Mouse (Mus musculus) gastrocnemius, postnatal 36 days (tissue): ENCODE data around the gene Syt16. TPM values are rescaled to one million over a fixed set of nuclear protein-coding genes. Genes with fewer than 3 reads are reported as not detected.

Source experiments
- DNase-seq, 2 experiments: peaks; one replicate each; pipeline ENCODE4 v3.0.0; 2022
- intact Hi-C: fragments of 180-260 bp; cut with DNase I; formaldehyde crosslinking; loops from one replicate; pipeline ENCODE4 v1.15.1; 2025
- total RNA-seq, 2 experiments: library from RNA; stranded (reverse); gene quantifications; 2 replicates each; pipeline ENCODE4 v1.2.3; 2021

Gene Syt16
- total RNA-seq, 2 experiments from 2014 or later, result not detected

DNA sequence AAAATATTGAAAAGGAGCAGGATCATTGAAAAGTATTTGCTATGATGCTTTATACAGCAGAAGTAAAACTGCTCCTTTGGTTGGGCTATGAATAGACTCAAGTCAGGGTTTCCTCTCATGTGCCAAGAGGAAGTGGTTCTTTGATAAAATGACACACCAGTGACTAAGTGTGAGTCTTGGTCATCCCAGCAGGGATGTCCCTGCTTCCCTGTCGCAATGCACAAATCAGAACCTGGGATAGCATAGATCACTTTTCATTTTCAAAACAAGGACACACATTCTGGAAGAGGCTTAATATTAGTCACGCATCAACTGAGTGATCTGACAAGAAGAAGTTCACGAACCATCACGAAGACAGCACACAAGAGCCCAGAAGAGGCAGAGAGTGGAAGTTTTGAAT is 195.1 kb downstream of the Syt16 start:
- intact Hi-C loops, result no loop called here
- DNase-seq, result no peak

DNA sequence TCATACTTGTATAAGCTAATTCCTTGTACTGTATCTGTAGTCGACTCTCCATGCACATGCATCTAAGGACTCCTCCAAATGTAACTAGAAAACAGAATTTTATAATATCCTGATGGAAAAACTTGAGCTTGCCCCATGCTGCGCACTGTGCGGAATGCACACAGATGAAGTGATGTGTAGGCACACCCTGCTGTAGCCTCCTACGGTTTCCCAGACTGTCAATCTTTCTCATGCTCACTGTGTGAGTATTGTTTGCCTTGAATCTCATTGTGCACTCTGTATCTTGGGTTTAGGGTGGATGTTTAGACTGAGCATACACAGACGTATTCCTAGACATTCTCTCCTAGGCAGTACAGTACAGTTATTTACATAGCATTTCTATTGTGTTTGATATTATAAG is 203.9 kb downstream of the Syt16 start:
- DNase-seq, result no peak

DNA sequence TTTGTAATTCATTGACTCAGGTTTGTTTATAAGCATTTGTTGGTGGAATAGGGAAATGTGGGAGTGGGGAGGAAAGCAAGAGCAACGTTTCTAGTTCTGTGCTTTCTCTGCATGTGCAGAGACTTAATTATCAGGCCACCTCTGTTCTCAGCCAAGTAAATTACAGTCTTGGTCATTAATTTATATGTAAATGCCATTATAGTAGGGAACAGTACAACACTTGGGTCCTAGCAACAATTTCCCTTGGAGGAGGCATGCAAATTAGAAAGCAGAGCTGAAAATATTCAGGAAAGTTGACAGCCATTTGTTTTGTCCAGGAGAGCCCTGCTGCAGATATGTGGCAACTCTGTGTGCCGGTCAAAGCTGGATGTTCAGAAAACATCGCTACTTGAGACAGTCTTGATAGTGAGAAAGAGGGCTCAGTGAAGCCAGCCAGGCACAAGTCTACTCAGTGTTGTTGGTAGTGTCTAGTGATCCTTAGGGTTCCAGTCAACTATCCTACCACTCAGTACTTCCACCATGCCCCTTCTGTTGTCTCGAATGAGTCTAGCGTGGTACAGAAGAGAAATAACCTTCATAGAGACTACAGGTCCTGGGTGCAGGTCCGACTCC is 205.1 kb downstream of the Syt16 start:
- intact Hi-C loops, result no loop called here
- DNase-seq, result no peak

More for the DNA sequence above, 203.9 kb downstream of the Syt16 start:
- intact Hi-C loops, result no loop called here

DNA sequence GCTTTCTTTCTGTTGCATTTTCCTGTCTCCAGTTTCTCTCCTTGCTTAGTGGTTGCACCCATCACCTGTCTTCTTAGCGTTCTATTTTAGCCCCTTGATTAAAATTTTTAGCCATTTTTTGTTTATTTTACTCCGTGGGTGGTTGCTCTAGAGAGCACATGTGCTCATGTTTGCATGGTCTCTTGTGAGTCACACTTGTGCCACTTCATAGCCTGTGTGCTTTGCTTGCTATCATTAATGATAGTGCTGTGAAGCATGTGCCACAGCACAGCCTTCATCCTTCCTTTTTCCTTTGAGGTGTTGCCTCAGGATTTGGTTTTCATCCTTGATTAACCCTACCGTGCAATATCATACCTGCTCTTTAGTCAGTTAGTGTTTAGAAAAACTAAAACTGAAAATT is 214.7 kb downstream of the Syt16 start:
- DNase-seq, result no peak
- intact Hi-C loops, result no loop called here

DNA sequence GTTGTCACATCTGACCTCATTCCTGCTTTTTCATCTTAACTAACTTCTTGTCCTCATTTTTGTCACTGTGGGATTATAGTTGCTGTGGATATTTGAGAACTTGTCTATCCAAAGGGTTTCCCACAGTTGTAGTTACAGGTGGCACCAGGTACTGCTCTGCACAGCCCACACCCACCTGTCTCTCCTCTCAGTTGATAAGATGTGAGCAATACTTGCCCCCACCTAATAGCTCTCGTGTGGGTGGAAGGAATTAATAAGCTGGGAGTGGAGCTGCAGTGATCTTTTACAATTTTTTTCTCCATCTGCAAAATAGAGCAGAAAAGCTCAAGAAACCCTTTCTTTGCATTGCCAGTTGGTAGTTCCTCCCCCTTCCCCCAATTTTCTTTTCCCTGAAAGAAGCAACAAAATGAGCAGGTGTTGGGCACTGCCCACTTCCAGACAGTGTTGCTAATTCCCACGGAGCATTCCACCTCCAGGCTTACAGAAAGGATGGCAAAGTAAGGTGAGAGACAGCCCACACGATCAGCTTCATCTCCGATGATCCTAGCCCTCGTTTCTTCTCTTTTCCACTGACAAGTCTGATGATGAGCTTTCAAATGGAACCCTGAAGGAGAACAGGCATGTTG is 218.8 kb downstream of the Syt16 start:
- DNase-seq, result no peak
- intact Hi-C loops, result no loop called here

DNA sequence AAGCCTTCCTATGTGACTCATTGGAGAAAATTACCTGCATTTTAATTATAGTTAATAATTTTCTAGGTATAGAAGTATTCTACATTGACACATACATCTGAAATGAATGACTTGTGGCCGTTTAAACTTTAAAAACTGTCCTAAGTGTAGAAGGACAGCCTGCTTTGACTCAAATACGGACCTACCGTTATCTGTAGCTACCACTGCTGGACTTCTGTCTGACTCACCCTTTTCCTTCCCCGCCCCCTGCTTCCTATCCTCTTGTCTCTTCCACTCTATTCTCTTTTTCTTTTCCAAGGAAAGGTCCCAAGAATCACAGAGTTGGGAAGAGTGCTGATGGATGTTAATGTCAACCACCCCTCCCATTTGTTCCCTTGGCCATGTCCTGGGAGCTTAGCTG is 222.4 kb downstream of the Syt16 start:
- intact Hi-C loops, result no loop called here
- DNase-seq, result no peak

DNA sequence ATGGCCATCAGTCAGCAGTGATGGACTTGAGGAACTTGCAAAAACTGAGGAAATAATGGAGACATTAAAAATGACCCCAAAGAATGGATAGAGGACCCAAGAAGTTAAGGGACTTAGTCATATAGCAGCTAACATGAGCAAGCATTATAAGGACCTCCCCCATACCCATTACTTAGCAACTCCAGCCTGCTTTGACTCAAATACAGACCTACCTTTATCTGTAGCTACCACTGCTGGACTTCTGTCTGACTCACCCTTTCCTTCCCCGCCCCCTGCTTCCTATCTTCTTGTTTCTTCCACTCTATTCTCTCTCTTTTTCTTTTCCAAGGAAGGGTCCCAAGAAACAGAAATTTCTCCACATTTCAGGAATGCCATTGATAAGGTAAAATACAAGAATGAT is 223.2 kb downstream of the Syt16 start:
- DNase-seq, result no peak
- intact Hi-C loops, result no loop called here

DNA sequence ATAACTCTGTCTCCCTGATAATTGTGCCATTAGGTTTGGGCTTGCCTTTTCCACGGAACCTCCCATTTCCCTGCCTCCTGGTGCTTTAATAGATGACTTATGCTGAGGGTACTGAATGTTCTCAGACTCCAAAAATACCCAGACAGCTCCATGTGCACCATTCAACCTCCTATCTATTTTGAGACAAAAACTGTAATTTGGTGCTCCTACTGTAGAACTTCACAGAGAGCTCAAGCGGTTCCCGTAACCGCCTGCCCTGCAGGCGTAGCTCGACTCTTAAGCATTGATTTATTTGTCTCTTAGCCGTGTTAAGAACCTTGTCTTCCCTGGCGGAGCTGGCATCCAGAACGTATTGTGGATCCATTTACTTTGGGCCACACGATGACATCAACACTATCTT is 233.3 kb downstream of the Syt16 start:
- DNase-seq, result no peak
- intact Hi-C loops, result no loop called here

DNA sequence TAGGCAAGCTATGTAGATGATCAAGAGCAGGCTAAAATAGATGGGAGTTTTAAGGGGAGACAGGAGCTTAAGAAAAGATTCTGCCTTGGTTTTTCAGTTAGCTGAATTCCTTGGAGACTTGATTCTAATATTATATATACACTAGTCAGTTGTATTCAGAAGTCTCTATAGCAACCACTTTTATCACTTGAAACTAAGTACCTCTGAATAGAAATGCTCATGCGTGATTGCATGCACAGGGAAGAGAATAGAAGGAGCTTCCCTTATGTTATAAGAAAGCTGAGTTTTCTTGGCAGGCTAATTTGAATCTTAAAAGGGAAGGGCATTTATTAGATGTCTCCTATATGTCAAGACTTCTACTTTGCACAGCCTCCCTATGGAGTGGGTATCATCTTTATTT is 235.4 kb downstream of the Syt16 start:
- no peak for DNase-seq
- intact Hi-C loops, result no loop called here

DNA sequence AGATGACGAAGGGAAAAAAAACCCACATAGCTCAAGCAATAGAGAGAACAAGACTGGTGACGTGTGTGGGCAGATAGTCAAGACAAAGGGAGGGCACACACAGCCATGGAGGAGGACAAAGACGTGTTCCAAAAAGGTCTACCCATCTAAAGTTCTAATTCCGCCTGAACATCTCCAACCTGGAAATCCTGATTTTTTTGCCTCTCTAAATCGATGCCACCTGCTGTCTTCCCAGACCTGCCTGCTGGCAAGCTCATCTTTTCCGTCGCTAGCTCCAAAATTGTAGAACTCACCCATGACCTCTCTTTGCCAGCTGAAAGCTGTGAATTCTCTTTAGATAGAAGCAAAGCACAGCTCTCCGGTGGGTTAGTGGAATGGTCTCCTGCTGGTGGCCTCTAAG is 238.7 kb downstream of the Syt16 start:
- no peak for DNase-seq
- intact Hi-C loops, result no loop called here

DNA sequence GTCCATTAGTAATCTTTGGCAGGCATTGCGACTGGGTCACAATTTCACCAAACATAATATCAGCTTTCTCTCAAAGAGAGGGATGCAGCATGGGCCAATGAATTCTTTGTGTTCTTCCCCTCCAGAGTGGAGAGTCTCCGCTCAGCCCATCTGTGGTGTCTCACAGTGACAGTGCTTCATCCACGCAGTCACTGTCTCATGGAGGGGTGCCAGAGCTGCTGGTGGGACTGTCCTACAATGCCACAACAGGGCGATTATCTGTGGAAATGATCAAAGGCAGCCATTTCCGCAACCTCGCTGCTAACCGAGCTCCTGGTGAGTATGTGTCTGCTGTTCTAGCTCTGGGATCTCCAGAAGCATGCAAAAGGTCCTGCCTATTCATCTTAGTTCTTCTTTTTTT is 240.6 kb downstream of the Syt16 start:
- intact Hi-C loops, result no loop called here
- DNase-seq, result no peak

DNA sequence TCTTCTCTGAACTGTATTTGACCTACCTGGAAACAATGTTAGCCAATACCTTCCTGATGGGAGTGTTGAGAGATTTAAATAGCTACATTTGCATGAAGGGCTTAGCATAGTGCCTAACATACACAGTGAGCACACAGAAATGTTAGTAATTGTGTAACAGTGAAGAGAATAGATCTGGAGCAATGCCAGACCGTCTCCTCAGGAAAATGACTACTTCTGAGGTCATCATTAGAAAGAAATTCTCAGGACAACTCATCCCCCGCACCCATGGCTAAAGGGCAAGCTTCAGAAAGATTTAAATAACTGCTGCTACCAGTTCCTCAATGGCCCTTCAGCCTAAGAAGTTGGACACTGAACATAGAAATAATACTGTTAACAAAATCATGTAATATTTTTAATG is 241.3 kb downstream of the Syt16 start:
- DNase-seq, result no peak
- intact Hi-C loops, result no loop called here

DNA sequence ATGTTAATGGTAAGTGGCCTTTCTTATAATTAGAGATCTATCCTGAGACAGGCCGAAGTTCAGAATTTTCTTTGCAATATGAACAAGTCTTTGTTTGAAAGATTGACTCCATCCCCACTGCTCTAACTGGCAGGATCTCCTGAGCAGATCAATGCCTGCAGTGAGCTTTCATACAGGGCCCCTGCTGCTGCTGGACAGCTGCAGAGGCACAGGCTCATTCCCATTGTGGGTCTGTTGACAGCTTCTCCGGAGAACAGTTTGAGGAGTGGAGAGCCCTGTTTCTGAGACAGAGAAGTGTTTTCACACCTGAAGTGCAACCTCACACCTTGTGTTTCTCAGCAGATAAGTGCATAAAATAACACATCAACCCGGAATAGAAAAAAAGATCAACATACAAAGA is 267.4 kb downstream of the Syt16 start:
- intact Hi-C loops, result no loop called here
- DNase-seq, result no peak

DNA sequence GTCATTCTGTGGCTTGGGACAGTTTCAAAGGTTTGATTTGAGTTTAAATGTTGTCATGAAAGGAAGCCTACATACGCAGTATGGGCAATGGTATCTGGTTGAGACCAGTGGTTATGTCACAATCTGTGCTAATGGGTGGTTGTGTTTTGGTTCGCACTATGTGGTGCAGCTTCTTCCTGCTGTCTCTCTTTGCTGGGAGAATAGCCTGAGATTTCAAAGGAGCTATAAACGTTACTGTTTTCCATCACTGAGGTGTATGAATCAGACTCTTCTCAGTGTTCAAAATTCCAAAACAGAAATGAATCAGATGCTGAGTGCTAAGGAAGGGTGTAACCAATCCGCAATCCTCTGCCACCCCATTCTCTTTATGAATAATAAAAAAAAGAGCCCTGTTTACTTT is 269.6 kb downstream of the Syt16 start:
- intact Hi-C loops, result no loop called here
- DNase-seq, result no peak

DNA sequence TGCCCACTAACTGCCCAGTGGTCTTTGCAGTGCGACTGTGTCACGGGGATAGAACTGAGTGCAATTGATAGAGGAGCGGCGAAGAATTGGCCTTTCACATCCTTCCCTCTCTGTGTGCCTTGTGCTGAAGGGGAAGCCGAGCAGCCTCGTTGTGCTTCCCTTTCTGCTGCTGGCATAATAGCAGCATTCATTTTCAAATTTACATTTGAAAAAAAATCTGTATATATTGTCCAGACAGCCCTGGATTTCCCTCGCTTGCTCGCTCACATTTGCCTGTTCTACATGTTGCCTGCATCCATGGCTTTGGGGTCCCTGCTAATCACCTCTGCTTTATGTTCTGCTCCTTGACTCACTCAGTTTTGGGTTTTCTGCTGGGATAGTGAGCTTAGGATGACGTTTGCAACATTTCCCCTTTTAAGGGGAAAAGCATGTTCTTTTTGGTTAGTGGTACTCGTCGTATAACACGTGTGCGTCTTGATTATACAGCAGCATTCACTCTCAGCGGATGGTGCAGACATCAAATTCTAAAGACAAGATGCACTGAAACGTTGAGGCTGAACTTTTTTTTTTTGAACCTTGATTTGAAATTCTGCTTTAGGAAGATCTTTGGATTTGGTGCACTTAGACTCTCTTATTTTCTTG is 271.3 kb downstream of the Syt16 start:
- intact Hi-C loops, result no loop called here
- DNase-seq, result no peak

DNA sequence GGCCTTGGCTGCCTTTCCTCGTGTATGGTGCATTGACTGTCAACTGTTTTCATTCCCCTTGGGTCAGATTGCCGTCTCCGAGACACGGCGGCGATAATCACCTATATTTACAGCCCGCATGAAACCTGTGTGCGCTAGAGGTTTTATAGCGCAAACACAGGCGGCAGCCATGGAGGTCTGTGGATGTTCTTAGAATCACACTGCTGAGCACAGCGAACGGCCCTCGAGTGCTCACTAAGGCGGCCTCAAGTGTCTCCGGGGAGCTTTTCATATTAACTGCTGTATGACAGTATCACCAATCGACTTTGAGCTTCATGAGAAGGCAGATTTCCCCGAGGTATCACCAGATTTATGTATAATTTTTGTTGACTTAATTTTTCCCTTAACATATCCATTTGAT is 275.1 kb downstream of the Syt16 start:
- DNase-seq, result no peak
- intact Hi-C loops, result no loop called here

DNA sequence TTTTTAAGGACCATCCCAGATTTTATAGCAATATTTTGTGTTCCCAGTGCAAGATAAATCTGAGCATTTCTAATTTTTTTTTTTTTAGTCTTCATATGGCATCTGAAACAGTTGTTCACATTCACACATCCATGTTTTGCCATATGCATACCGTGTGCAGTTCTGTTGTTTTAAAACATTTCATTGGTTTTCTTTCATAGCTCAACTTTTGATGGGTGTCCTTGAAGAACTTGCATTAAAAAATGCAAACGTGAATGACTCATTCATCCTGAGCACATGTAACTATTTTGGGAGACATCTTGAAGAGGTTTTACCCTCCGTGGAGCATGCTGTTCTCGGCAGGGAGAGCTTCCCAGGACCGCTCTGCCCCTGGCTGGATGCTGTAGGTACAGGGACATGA is 279.8 kb downstream of the Syt16 start:
- DNase-seq, result no peak
- intact Hi-C loops, result no loop called here

DNA sequence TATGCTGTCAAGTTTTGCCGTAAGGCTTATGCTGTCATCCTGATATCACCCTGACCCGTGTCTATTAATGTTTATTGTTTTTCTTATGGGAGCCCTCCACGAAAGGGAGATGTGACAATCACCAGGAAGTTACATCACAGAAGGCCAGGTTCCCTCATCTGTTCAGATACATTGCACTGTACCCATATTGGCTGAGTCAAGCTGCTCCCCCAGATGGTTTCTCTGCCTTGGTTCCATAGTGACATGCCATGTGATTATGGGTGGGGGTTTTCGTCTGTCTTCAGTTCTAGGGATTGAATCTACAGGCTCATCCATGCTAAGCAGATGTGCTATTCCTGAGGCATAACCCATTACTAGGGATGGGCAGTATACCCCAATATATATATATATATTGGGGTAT is 283.9 kb downstream of the Syt16 start:
- intact Hi-C loops, result no loop called here
- DNase-seq, result no peak

DNA sequence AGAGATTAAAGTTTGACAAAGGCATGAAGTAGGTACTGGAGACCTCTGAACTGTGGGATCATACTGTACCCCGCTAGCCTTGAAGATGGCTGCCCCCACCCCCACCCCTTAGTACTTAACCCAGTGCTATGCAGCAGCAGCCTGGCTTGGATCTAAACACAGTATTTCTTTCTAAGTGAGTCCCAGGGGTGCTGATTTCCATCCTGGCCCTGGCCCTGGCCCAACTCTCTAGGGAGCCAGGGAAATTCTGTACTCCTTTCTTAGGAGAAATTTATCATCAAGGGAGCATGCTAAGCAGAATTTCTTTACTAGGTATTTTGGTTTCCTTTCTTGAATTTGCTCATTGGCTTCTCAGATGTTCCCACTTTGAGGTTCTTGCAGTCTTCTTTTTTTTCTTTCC is 285.4 kb downstream of the Syt16 start:
- intact Hi-C loops, result no loop called here
- no peak for DNase-seq

DNA sequence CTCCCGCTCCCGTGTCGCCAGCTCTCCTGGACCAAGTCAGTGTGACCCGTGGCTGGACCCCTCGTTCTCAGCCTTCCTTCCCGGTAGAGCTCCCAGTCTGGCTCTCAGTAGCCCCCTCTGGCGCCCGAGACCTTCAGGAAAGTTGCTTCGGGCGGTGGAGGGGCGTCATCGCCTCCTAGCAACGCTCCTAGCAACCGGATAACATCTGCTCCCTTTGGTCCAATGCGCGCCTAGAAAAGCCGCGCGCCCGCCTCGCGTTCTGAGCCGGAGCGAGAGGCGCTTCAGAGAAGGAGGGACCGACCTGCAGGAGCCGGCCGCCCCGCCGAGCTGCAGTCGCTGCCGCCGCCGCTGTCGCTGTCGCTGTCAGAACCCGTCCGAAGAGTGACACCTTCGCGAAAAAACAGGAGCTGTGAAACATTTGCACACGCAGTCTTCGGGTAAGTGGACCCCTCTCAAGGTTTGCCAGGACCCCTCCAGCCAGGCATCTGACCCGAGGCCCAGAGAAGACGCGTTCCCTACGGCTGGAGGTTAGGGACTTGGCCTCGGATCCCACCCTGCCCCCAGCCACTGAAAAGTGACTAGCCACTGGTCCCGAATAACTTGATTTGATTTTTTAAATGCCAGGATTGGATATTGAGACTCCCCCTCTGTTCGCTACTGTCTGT is 286.7 kb downstream of the Syt16 start:
- intact Hi-C loops, result no loop called here
- peak; percentile 29 to 30 for DNase-seq

DNA sequence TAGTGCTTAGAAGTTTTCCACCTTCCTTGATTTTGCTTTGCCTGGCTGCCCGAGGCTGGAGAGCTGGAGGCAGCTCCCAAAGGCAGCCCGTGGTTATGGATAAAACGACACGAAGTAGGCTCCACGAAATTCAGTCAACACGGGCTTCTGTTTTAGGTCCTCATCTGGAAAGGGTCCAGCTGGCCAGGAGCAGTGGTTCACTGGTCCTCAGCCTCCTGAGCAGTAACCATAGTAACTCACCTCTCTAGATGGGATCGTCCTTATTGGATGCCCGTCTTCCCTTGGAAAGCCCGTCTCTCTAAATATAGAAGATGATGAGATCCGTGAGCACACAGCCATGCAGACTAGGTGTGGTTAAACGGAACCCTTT is 287.2 kb downstream of the Syt16 start:
- DNase-seq, result no peak
- intact Hi-C loops, result no loop called here

DNA sequence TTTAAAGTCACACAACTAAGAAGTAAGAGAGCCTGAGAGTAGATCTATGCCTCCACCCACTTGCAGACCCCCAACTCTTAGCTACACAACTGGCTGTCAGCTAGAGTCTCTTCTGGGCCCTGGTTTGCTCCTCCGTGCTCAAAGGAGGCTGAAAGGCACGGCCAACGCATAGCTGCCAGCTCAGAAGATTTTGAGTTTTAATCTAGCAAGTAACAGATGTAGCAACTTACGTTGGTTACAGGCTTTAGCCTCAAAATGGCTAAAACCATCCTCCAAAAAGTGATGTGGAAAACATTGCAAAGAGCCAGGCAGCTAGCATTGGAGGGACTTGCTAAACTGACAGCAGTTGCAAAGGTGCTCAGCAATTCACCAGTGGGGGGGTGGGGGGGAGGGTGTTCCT is 293.5 kb downstream of the Syt16 start:
- intact Hi-C loops, result loop anchor here (5.0 to 10.0 kb wide), 3 partner anchors 234 to 589 kb away; no protein-coding TSS in a partner anchor

More for the DNA sequence above, 293.5 kb downstream of the Syt16 start:
- DNase-seq, result no peak
